Mouse (Mus musculus) retina, postnatal 7 days (tissue): ENCODE measurements around the gene Arl4c.

Experiments
- DNase-seq: peaks from one replicate; pipeline ENCODE4 v3.0.0-alpha.2; 2012; ENCODE audit warnings: low read depth, low spot score

The Arl4c gene

DNA sequence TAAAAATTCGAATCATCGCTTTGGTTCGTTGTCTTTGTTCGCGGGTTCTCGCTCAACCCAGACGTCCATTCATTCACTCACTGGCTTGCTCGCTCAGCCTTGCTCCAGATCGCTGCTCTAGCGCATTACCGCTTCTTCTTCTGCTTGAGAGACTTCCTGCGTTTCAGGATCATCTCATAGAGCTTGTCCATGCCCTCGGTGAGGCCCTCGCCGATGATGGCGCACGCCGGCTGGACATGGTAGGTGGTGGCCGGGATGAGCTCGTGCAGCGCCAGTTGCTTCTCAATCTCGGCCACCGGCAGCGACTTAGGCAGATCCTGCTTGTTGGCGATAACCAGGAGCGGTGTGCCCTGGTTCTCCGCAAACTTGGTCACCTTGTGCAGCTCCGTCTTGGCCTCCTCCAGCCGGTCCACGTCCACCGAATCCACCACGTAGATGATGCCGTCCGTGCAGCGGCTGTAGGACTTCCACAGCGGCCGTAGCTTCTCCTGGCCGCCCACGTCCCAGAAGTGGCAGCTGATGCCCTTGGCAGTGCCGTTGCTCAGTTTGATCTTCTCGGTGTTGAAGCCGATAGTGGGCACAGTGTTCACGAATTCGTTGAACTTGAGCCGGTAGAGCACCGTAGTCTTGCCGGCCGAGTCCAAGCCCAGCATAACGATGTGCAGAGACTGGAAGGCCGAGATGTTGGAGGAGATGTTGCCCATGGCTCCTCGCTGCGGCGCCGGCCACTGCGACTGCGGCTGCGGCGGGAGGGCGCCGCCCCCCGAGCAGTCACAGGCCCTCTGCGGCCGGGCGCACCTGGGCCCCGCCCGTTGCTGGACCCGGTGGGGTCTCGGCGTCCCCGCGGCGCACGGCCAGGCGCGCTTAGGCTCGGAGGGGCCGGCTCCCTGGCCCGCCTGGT lies 810 bp downstream of the Arl4c start:
- no peak for DNase-seq

DNA sequence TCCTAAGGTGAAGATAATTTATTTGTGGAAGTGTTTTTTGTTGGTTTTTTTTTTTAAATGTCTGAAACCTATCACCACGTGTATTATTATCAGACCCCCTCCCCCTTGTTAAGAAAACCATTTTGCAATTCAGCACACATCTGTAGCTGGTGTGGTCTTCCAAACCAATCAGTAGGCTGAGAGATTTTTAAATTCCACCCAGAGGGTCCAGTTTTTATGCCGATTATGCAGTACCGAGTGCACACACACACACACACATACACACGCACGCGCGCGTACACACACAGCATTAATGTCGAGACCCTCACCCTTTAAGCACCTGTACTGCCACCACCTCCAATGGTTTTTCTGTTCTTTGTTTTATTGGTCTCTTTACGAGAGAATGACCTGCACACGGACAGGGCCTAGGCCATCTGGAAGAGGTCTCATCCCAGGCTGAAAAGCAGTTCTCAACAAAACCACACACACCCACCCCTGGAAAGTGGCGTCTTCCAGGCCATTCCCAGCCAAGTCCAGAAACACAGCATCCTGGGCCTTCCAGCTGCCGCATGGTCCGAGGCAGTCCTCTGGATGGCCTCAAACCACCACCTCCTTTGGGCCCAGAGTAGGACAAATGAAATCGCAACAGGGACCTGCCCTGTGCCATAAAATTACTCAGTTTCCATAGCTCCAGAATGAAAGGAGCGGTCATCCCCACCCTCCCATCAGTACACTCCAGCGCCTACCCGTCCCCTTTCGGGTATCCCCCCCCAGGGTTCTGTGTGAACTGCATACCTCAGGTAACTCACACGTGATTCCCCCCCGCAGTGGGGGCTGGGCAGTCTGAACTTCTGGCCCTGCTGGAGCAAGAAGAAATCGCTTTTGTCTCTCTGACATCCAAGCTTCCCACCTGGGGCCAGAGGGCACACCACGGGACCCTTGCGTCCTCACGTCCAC lies 1.9 kb downstream of the Arl4c start:
- no peak for DNase-seq

DNA sequence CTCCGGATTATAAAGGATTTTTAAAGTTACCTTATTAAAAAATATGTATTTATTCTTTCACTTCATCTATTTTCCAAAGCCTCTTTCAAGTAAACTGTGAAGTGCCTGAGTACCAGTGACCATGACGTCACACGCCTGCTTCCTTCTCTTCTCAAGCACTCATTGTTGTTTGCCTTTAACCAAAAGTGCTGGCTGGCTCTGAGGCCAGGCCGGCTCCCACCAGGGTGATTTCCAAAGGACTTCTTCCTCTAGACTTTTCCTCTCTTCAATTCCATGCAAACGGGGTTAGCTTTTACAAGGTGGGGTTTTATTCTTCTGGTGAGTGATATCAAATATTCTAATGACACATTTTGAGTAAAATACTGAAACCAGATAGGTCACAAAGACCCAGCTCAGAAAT lies 2.6 kb downstream of the Arl4c start:
- no peak for DNase-seq

DNA sequence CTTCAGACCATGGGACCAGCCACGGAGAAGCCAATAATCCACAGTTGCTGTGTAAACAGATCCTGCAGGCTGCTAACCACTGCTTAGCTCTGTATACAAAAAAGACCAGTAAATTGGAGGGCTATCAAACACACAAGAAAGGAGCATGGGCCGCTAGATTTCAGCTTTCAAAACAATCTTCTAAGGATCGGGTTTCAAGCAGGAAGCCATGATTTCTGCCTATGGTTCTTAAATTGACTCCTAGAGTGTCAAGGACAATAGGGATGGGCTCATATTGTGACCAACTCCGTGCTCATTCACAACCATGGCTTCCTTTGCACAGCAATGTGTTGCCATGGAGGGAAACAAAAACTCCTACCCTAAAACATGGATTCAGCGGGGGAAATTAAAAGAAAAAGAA lies 3.1 kb downstream of the Arl4c start:
- no peak for DNase-seq

DNA sequence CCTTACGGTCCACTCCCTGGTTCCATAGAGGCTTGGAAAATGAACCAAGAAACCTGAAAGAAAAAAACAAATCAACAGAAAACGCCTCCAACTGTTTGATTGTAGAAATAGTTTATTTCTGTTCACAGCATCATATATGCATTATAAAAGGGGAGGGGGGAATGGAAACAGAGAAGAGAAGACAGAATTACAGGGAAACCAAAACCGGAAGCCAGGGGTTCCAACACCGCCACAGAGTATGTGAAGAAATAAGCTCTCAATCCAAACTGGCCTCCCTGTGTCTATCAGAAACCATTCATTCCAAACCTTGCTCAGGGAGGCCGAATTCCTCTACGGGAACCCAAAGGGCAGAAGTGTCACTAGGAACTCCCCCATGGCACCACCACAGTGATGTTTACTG lies 3.9 kb downstream of the Arl4c start:
- no peak for DNase-seq

DNA sequence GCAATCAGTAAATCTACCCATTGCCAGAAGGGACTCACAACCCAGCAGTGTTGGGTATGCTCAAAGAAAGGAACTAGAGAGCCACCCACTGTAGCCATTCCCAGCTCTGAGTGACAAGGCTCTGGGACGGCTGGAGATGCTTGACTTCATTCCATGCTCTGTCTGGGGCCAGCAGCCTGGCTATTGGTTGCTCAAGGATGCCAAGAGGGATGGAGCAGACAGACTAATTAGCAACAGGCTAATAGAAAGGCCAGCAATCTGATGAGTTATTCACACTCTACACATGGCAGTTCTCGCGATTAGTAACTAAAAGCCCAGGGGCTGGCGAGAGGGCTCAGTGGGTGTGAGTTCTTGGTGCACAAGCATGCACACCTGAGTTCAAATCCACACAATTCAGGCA lies 5.6 kb downstream of the Arl4c start:
- DNase-seq, result no peak

DNA sequence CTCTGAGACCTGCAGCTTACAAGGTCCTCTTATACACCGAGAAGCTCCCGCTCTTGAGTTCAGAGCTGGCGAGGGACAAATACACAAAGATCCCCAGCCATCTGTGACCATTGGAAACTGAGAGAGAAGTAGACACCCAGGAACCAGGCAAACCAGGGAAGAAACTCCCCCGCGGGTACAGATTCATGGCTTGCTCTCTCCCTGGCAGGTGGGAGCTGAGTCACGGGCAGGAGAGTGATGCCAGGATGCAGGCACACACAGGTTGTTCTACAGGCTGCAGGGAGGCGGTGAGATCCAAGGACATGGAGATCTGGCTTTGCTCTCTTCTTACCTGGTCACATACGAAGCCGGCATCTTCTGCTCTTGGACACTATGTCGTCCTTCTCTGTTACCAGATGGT lies 7.7 kb downstream of the Arl4c start:
- DNase-seq, result no peak

DNA sequence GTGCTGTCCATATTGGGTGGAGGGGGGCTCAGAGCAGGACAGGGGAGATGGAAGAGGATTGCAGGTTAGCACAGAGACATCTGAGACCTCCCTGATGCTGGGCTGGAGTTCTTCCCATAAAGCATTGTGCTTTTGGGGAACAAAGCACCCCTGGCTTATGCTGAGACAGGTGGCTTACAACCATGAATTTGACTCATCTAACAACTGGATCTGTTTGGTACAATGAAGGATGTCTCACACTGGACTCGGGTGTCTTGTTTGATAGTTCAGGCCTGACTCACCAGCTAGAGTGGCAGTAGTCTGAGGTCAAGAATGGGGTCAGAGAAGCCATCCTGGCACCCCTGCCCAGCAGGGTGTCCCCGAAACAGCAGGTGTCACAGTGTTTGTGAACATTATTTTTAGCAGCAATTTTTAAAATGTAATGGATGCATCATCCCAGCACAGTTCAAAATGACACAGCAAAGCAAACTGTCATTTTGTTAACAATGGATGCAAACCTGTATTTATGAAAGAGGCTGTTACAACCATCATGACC lies 9.7 kb downstream of the Arl4c start:
- DNase-seq, result no peak

DNA sequence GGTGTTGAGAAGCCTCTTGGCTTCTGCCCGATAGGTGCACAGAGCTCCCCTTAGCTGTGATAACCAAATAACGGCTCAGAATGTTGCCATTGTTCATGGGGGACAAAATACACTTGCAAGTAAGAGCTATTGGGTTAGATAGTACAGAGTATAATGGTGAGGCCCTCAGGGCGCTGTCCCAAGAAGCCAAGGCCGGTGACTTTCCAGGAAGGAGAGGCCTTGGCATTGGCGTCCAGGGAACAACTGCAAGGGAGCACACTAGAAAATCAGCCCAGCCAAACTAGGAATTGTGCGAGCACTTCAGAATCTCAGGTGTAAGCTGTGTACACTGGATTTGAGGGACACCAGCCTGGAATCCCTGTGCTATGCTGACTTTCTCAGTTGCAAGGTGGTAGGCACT lies 11.4 kb downstream of the Arl4c start:
- DNase-seq, result no peak

DNA sequence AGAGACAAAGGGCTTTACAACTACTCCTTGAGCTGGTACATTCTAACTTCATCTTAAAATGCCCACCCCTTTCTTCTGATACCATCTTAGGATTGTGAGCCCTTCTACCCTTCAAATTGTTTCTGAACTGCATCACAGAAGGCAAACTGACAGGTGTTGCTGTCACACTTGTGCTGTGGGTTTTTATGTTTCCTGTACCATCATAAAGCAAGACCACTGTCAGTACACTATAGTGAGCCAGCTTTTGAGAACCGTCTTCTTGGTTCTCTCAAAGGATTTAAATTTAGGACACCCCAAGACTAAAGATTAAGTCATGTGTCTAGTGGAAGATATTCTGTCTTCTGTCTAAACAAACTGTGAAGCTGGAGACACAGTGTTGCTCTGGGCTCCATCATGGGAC lies 17.3 kb downstream of the Arl4c start:
- DNase-seq, result no peak

DNA sequence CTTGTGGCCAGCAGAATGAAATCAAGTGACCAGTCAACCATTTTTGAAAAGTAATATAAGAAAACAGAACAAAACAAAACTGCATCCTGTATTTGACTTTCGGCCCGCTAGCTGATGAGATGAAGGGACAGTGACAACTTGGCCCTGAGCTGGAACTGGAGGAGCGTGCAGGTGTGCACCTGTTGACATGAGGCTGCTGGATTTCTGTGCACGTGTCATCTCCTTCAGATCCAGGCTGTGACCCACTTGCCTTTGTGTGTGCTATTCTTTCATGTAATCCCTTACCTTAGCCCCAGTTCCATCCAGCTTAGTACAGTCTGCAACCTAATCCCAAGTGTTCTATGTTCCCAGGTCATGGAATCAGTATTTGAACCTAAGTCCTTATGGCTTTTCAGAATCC lies 20.4 kb downstream of the Arl4c start:
- no peak for DNase-seq

DNA sequence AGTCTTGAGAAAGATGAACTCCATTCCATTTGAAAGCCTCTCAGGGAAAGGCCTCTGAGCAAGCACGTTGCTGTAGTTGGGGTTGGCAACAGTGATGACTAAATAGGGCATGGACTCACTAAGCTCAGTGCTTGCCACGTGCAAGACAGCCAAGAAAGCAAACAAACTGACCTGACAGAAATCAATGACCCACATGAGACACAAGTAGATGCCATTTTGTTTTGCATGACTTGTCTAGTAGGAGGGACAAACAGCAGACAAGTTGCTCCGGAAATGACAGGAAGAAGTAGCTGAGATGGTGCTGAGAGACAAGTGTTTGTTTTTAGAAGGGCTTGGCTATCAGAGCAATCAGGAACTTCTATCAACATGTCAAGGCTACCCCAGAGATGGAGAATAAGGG lies 21.2 kb downstream of the Arl4c start:
- no peak for DNase-seq

DNA sequence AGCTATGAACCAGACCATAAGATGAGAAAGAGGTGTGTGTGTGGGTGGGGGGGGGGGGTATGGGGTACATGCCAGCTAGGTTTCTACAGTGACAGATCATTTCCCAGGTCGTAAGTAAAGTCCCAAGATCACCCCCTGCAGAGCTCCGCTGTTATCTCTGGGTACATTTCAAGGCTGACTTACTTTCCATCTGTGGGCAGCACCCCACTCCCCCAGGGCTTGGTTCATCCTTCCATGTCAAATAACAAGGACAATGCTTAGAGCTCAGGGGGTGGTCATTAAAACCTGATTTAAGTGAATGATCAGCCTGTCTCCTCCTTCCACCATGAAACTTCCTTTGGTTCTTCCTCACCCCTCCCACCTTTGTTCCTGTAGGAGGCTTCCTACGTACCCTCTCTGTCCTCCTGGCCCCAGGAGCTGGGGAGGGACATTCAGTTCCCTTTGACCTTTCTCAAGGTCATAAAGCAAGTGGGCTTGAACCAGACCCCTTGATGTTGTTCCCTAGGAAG lies 23.7 kb downstream of the Arl4c start:
- DNase-seq, result no peak

DNA sequence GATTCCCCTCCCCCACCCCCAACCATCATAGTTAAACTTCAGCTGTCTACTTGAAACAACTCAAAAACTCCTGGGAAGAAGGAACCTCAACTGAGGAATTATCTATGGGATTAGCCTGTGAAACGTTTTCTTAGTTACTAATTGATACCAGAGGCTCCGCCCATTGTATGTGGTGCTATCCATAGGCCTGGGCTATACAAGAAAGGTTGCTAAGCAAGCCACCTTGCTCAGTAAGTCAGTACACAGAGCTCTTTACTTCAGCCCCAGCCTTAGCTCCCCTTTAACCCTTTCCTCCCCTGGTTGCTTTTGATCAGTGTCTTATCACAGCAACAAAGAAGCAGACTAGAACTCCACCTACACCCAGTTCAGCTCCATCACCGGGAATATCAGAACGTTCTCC lies 31.2 kb downstream of the Arl4c start:
- no peak for DNase-seq

DNA sequence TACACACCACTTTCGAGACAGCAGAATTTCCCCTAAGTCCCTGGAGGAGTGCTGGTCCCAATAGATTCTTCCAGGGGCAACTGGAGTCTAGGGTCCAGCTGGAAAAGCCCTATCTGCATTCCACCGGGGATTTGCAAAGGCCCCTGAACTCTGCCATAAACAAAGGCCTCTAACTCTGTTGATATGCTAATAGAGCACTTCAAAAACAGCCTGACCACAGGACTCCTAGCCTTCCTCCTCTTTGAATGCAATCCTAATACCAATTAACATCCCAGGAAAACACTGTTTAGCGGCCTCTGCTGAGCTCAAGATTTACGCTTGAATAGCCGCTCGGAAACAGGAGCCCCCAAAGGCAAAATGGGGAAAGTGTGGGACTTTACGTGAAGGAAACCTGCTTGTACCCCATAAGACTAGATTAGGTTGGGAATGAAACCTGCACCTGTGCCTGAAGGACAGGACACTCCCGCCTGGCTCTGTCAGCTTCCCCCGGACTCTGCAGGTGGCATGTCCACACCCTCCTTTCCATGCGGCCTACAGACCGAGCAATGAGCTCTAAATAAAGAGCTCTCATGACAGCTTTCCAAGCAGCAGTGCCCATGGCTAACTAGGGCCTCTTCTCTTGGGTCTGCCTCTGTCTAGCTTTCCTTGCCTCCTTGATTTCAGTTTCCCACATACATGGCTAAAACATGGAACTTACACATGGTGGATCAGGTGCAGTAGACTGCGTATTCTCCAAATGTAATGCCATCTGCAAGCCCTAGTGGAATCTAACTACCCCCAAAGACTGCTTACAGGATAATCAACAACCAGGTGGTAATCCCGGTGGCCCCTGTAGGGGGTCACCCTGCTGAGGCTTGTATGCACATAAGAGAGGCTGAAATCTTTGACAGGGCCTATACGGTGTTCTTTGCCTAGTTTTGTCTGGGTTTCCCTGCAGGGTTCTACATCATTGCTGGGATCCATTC lies 32.9 kb downstream of the Arl4c start:
- DNase-seq, result no peak

DNA sequence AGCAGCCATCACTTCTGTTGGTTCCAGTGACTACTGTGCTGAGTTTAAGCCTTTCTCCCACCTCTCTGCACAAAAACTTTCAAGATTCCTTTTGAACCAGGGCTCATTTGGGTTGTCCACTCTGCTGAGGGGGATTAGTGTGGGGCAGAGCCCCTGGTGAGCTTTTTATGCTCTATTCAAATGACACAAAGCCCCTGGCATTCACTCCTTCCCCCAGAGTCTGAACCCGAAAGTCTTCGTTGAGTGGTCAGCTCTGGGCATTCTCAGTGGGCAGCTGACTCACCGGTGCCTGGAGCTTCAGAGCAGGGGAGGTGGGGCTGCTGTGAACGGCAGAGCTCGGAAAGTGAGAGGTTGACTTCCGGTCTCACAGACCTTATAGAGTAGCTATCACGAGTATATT lies 33.7 kb downstream of the Arl4c start:
- no peak for DNase-seq

DNA sequence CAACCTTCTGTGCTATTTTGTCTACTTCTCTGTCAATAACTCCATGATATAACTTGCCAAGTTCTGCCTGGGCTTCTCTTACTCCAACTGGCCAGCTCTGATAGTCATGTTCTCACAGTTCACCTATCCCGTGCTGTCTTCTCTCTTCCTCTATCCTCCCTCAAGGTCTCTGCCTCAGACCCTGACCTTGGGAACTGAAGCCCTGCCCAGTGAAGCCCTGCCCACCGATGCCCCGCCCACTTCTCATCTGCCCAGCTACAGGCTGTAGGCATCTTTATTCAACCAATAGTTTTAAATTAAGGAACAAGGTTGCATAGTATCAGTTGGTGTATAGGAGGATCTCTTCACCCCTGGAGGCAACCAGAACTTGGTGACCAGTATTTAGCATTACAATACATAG lies 37.4 kb downstream of the Arl4c start:
- no peak for DNase-seq

DNA sequence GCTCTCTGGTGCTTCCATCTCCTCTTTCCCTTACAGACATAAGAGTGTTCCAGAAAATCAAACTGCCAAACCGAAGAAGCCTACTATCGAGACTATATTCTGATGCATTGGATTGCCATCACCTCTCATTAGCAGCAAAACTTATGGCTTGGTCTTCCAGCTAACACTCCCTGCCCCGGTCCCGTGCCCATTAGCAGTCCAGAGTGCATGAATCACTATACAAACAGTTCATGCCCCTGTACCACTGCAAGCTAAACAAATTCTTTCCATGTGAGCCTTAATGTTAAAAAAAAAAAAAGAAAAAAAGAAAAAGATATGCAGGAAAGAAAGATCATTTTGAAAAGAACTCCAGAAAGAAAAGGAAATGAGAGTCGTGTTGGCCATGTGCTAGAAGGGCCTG lies 39.3 kb downstream of the Arl4c start:
- DNase-seq, result no peak

DNA sequence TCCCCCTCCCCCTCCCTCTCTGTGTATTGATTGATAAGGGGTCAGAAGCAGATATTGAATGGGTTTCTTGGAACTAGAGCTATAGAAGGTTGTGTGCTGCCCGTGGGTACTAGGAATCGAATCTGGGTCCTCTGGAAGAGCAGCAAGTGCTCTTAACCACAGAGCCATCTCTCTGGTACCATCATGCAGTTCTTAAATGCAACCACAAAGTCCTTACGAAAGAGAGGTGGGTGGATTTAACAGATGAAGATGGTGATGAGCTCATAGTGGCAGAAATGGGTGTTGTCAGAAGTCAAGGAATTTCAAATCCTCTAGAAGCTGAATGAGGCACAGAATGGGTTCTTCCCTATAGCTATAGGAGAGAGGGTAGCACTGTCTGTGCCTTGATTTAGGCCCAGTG lies 40.8 kb downstream of the Arl4c start:
- no peak for DNase-seq

DNA sequence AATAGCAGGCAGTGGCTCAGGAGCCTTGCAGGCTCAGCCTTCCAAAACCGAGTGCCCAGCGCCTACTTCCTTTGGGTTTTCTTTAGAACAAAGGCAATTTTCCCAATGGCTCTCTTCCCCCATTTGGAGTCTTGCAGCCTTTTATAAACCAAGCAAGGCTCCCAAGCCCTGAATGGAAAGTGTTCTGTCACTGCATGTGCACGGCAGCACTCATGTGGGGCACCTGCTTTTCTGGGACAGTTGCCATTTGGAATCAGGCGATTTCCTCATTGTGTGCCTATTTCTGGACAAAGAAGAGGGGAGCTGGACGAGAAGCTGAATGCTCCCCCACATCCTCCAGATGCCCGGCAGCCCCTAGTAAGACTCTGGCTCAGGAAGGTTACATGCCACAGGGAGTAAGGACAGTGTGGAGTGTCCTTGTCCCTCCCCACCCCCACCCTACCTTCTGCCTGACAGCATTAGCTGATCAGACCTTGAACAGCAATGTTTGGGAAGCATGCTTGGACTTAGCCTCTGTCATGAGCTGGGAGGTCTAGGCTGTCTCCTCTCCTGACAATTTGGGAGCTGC lies 43.6 kb downstream of the Arl4c start:
- DNase-seq, result peak; percentile 11

DNA sequence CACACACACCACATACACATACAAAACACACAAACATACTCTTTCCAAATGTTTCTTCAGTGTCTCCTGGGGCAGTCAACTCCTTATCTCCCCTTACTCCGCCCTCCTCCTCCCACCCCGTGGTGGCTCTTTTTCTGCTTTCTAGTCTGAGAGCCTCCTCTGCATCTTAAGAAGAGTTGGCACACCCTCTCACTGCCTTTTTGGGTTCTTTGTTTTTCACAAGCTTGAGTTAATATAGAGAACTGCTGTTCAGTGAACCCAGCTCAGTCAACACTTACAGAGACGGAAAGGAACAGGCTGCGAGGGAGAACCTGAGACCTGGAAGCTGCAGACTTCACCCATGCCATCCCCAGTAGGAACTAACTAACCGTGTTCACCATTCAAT lies 45.9 kb downstream of the Arl4c start:
- DNase-seq, result no peak
